In the genomic region with DNA sequence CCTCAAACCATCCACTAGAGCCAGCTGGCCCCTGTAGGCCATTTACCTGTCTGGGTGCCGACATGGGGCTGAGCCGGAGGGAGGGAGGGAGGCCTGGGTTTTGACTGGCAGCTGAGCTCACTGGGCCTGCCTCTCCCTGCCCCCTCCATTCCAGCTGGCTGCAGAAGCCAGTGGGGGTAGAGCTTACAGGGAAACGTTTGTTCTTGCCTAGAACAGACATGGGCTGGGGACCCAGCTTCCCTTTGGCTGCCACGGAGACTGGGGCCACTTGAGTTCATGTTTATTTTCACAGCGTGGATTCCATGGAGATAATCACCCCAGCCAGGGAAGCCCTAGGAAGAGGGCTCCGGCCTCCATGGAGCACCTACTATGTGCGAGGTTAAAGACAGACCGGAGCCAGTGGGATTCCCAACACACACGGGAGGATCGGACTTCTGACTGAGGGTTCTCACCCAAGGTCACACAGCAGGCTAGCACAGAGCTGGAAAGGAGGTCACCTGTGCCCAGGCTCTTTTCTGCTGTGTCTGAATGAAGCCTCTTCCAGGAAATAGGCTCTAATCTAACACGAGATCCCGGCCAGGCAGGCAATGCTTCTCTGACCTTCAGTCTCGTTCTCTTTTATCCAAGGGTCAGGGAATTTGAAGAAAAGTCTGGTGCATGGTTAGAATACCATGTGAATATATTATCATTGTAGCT, we compare ENCODE assay signal across 9 mouse cellular contexts. TPM values are rescaled to one million over a fixed set of nuclear protein-coding genes. Genes with fewer than 3 reads are reported as not detected.
A peak's percentile ranks its signal among the peaks of the same experiment; 100 is the strongest.
DNase-seq lines count a peak whose midpoint lies in the region; ATAC-seq lines count a peak whose summit lies in the region.
"Had no signal": no experiment of that assay in that cellular context is flagged by ENCODE, and none has a peak within 500 bp of the region (broad histone marks: within the 10 kb centered on the region; RNA-seq: fewer than 3 reads in every experiment).

No protein-coding gene starts in this region.

- H3K27ac ChIP-seq in liver, embryonic 15.5 days (replicated peaks): no peak overlapping the region
- H3K27ac ChIP-seq: limb, embryonic 15.5 days had no signal

- peak; percentile 11 for DNase-seq in cerebellum, adult 11-12 months
- no peak for DNase-seq in cerebellum, postnatal 14 days
- peak; percentile 55 for DNase-seq in embryo, embryonic 10 days (ENCODE audit: low spot score)
- DNase-seq in heart, postnatal 36 days: peak; percentile 17 to 25
- no peak for DNase-seq in gastrocnemius, postnatal 25 days
- no peak for DNase-seq in cerebellum, adult 8-10 months

- intact Hi-C loops in heart, postnatal 36 days (cut with DNase I): no loop called here

- H3K9me3 ChIP-seq in liver, embryonic 15.5 days (replicated peaks): no peaks in the 10 kb centered on the region
- H3K9me3 ChIP-seq: limb, embryonic 15.5 days had no signal

- no peak overlapping the region for H3K4me3 ChIP-seq in liver, embryonic 15.5 days (replicated peaks)
- H3K4me3 ChIP-seq: limb, embryonic 15.5 days had no signal

- no peak overlapping the region for H3K9ac ChIP-seq in liver, embryonic 15.5 days
- H3K9ac ChIP-seq: limb, embryonic 15.5 days had no signal

- 0 out of 2 replicates have a peak, but pooled peaks cover 10% of the 10 kb centered on the region for H3K4me1 ChIP-seq in liver, embryonic 15.5 days (replicated peaks)

- peaks cover 6% of the 10 kb centered on the region; the same call in 1 of the 2 replicates for H3K27me3 ChIP-seq in liver, embryonic 15.5 days

- peak overlapping the region; percentile 6; the same call in 1 of the 2 replicates for H3K4me2 ChIP-seq in liver, embryonic 15.5 days
- H3K4me2 ChIP-seq: limb, embryonic 15.5 days had no signal

- no peak for ATAC-seq in liver, embryonic 15.5 days (ENCODE audit: insufficient read depth)
- ATAC-seq in inflammation-experienced regulatory T-cells, adult 6 months: no peak

- WGBS in liver, embryonic 15.5 days (ENCODE audit: insufficient replicate concordance): 31% methylated on average over 13 of the region's 13 CpGs

- no peaks in the 10 kb centered on the region for H3K36me3 ChIP-seq in liver, embryonic 15.5 days (replicated peaks)
- H3K36me3 ChIP-seq: limb, embryonic 15.5 days had no signal

RNA-seq across cellular contexts. Expression of a gene that starts 25.2 kb away (rescaled TPM):
- total RNA-seq in heart, postnatal 36 days (2021): under 1 TPM; 0.05 to 0.08 TPM
- not detected in 2 replicates for polyA plus RNA-seq in liver, embryonic 15.5 days (2015; fragmentation: Nextera tagmentation; extraction: Ambion mirVana)
- polyA plus RNA-seq in inflammation-experienced regulatory T-cells, adult 6 months (2017; shearing (Covaris generic)): not detected
- under 1 TPM; 0.05 to 0.24 TPM for total RNA-seq in gastrocnemius, postnatal 25 days (2021)

Comparison
In these comparisons a context has a peak if more than half of its experiments do, and no peak if none do; other contexts are left out.
1. DNase-seq: peak in cerebellum, adult 11-12 months (single experiment), embryo, embryonic 10 days (single experiment) and heart, postnatal 36 days (2 of 2); none in cerebellum, postnatal 14 days (0 of 2), gastrocnemius, postnatal 25 days (single experiment) and cerebellum, adult 8-10 months (single experiment).